Mouse (Mus musculus) G1E-ER4 (cell line): ENCODE results near the gene Ntrk1. TPM values are rescaled to one million over a fixed set of nuclear protein-coding genes. Genes with fewer than 3 reads are reported as not detected.

Source experiments
- GATA1 ChIP-seq: IDR thresholded peaks from one replicate; pipeline ENCODE4 v1.8.0; 2012; ENCODE audit warnings: low read length, inconsistent platforms
- polyA plus RNA-seq: library from polyadenylated mRNA; stranded (reverse); fragments of >175 nt; gene quantifications from 2 replicates; pipeline ENCODE4 v1.2.3, GENCODE M21; 2012

The Ntrk1 gene
- polyA plus RNA-seq, 1 experiment = not detected

DNA sequence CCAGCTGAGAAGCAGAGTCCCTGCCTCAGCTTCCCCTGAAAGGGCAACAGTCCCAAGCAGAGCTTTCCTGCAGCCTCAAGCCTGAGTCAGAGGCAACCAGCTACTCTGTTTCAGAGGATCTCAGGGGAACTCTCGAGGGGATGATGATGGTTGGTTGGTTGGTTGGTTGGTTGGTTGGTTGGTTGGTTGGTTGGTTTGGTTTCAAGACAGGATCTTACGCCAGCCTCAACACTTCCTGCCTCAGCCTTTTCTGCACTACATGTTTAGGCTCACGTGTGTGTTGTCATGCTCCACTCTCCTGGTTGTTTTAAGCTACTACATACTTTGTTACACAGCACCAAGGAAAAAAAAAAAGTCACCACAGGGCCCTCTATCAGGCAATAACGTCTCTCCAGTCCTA lies 51.0 kb downstream of the Ntrk1 start:
- no peak for TF ChIP-seq GATA1

DNA sequence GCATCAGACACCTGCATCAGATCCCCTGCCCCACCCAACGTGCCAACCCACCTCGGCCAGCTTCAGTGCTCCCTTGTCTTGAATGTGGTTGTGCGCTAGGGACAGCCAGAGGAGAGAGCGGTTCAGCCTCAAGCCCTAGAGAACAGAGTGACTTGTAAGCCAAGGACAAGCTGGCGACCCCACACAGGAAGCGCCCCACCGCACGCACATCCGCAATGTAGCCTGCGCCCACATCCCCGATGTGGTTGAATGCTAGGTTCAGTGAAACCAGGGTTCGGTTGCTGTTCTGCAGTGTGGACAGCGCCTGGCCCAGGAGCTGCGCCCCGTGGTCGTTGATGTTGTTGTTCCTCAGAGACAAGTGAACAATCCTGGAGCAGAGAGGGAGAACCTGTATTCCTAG lies 52.2 kb downstream of the Ntrk1 start:
- TF ChIP-seq GATA1 = no peak

- TF ChIP-seq GATA1 = no peak
Observed at GRCm38 (mm10) chr3:87742013-87742412, 52.9 kb downstream of the Ntrk1 start.

GRCm38 (mm10) chr3:87738906-87739305 lies 56.1 kb downstream of the Ntrk1 start:
- TF ChIP-seq GATA1 = no peak

DNA sequence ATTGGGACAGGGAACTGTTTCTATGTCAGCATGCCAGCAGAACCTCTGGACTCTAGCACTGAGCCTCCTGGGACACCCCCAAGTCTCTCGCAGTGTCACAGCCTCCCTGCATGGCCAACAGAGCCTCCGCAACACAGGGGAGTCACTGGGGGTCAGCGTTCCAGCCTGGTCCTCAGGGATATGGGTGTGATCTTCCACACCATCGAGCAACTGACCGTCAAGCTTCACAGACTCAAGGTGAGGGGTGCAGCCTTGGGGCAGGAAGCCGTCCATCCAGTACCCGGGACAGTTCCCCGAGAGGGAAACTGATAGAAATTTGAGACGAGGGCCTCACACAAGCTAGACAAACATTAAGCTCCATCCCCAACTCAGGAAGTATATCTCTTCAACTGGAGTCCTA lies 59.6 kb downstream of the Ntrk1 start:
- no peak for TF ChIP-seq GATA1

DNA sequence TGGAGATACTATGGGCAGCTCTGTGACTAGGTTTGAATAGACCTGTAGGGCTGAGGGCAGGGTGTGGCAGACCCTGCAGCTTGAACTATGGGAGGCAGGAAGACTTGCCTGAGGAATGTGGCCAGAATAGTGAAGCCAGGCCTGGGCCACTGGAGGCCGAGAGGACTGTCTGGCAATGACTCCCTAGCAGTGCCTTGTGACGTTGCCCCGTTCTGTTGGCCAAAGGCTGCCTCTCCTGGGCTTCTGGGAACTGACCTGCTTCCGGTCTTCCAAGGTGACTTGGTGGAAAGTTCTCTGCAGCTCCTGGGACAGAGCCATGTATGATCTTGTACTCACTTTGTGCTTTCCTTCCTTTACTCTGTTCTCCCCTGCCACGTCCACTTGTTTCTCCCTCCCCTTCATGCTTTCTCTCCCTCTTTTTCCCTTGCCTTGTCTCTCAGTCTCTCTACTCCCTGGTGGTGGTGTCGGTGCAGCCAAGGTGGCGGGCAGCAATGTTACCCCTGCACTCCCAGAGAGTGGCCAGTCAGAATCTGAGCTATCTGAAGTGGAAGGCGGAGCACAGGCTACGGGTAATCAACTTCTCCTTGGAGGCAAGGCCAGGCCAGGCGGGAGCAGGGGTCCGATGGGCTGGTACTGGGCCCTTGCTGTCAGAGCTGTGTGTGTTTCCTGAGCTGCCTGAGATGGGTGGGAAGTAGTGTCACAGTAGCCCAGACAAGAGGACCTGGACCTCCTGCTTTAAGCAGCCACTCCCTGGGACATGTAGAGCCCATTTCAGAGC lies 60.8 kb downstream of the Ntrk1 start:
- TF ChIP-seq GATA1 = no peak

- no peak for TF ChIP-seq GATA1
Observed at GRCm38 (mm10) chr3:87733098-87733497, 61.9 kb downstream of the Ntrk1 start.

DNA sequence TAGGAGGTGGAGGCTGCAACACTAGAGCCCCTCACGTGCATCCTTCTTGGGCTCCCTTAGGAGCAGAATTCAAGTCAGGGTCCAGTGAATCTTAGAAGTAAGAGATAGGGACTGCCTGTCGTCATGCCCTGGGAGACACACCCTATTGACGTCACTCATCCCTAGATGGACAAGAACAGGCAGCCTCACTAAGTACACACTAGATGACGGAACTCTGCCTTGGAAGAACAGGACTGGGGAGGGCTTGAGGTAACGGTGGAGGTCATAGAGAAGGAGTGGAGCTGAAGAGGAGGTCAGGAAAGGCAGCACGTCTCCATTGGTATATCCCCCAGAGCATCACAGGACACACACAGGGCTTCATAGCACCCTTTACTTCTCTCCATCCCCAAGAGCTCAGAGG lies 66.3 kb downstream of the Ntrk1 start:
- TF ChIP-seq GATA1 = no peak

Other genes with a start within 250 kb of the Ntrk1 start
- 3.2 and 4.4 TPM in 2 replicates for gene Arhgef11, start 177.6 kb downstream of the Ntrk1 start, polyA plus RNA-seq
- 0.01 TPM in 1 of 2 replicates, not detected in the other for gene Lrrc71, start 46.5 kb downstream of the Ntrk1 start, polyA plus RNA-seq
- gene Insrr, start 1.8 kb upstream of the Ntrk1 start, polyA plus RNA-seq = not detected in 2 replicates
- not detected in 2 replicates for gene Pear1, start 29.1 kb upstream of the Ntrk1 start, polyA plus RNA-seq
- 0.02 TPM in 1 of 2 replicates, not detected in the other for gene Sh2d2a, start 51.6 kb upstream of the Ntrk1 start, polyA plus RNA-seq
- 81.3 and 101 TPM in 2 replicates for gene Prcc, start 90.4 kb upstream of the Ntrk1 start, polyA plus RNA-seq
- 2,373 and 3,088 TPM in 2 replicates for gene Hdgf, start 111.2 kb upstream of the Ntrk1 start, polyA plus RNA-seq
- 13.8 and 15.8 TPM in 2 replicates for gene Mrpl24, start 124.3 kb upstream of the Ntrk1 start, polyA plus RNA-seq
- gene Isg20l2, start 135.2 kb upstream of the Ntrk1 start, polyA plus RNA-seq = 14.0 and 17.6 TPM in 2 replicates
- 16.3 and 26.0 TPM in 2 replicates for gene Rrnad1, start 135.6 kb upstream of the Ntrk1 start, polyA plus RNA-seq
- gene Crabp2, start 153.5 kb upstream of the Ntrk1 start, polyA plus RNA-seq = not detected in 2 replicates
- not detected in 2 replicates for gene Nes, start 175.9 kb upstream of the Ntrk1 start, polyA plus RNA-seq
- gene Bcan, start 205.1 kb upstream of the Ntrk1 start, polyA plus RNA-seq = not detected in 2 replicates
- gene Hapln2, start 232.4 kb upstream of the Ntrk1 start, polyA plus RNA-seq = not detected in 2 replicates
- 34.8 and 53.1 TPM in 2 replicates for gene Gpatch4, start 247.9 kb upstream of the Ntrk1 start, polyA plus RNA-seq